Mouse (Mus musculus): Measurements from ENCODE around the gene Tenm3. TPM values are rescaled to one million over a fixed set of nuclear protein-coding genes. Genes with fewer than 3 reads are reported as not detected.

The Tenm3 gene
- polyA plus RNA-seq, 1 experiment: 0.71 TPM

DNA sequence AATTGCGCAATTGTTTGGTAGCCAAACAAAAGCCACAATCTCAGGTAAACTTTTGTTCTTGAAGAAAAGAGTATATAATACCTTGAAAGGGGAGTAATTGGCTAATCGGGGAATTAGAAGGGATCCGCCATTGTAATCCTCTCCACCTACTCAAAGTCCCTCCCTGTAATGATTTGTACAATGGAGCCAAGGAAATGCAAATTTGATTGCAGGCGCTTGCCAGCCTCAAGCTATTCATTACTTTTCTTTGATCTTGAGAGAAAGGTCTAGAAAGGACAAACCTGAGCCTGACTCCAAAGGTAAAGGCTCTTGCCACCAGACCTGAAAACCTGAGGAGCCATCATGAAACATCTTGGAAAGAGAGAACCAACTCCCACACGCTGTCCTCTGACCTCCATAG lies 91.8 kb downstream of the Tenm3 start:
- DNase-seq (ENCODE audit: low read depth, low spot score): no peak
- WGBS: 88% methylated on average over 5 of the region's 5 CpGs

DNA sequence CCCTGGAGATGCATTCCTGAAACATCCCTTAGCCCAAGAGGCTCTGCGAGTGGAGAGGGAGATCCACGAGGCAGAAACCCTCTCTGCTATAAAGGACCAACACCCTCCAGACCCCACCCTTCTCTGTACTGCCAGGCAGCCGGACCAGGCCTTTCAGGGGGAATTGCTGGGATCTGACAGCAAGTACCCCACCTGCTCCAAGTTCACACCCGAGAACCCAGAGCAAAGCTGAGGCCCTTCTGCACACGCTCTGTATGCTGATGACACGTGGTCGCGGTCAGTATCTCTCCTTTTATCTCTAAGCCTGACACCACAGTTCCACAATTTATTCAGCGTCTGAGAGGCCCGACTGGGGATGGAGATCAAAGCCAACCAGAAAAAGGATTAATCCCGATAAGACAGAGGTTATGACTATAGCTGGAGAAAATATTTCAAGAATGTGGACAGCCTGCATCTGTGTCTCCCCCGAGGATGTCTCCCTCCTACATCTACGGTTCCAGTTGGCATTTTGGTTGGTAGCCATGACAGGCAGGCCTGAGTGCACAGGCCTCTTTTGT lies 95.2 kb downstream of the Tenm3 start:
- WGBS: 60% methylated on average over 13 of the region's 13 CpGs
- DNase-seq (ENCODE audit: low read depth, low spot score): no peak

DNA sequence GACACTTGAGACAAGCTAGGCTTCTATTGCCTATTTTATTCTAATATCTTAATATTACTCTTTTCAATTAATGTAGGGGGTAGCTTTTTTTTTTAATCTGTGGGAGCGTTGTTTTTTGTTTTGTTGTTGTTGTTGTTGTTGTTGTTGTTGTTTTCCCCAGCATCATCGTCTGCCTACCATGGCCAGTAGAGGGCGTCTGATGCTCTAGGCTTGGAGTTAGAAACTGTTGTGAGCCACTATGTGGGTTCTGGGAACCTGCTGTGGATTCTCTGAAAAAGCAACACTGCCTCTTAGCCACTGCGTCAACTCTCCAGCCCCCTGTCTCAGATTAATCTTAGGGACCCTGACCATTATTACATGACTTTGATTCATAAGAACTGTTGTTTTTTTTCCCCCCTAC lies 99.8 kb downstream of the Tenm3 start:
- WGBS: 79% methylated on average over 4 of the region's 4 CpGs
- no peak for DNase-seq (ENCODE audit: low read depth, low spot score)

DNA sequence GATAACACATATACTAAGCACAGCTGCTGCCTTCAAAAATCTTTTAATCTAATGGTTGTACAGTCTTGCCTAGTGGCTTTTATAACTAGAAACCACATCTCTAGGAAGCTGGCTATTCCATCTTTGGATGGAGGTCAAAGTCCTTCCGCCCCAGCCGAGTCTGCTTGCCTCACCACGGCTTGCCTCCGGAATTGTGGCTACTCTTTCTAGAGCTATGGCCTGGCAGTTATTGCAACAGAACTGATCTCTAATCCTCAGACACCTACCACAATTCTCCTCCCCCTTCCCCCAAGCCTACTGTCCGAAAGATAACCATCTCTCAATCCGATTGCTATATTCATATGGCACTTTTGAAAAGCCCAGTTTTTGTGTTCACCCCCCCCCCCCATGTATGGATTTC lies 101.0 kb downstream of the Tenm3 start:
- 74% methylated on average over 6 of the region's 6 CpGs for WGBS
- no peak for DNase-seq (ENCODE audit: low read depth, low spot score)

DNA sequence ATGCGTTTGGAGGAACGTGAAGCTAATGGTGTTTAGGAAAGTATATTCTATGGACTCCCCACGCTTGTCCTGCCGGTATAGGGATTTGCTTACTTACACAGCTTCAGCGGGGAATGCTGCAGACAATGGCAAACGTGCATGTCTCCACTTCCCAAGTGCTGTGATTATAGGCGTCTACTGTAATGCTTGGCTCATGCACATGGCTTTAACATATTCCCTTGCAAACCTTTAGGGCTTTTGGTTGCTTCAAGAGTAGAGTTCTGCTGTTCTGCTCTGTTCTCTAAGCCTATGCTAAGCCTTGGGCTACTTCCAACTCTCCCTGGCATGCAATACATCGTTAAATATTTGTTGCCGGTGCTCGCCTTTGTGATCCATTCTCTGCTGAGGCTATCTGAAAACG lies 102.8 kb downstream of the Tenm3 start:
- no peak for DNase-seq (ENCODE audit: low read depth, low spot score)
- 53% methylated on average over 11 of the region's 11 CpGs for WGBS

DNA sequence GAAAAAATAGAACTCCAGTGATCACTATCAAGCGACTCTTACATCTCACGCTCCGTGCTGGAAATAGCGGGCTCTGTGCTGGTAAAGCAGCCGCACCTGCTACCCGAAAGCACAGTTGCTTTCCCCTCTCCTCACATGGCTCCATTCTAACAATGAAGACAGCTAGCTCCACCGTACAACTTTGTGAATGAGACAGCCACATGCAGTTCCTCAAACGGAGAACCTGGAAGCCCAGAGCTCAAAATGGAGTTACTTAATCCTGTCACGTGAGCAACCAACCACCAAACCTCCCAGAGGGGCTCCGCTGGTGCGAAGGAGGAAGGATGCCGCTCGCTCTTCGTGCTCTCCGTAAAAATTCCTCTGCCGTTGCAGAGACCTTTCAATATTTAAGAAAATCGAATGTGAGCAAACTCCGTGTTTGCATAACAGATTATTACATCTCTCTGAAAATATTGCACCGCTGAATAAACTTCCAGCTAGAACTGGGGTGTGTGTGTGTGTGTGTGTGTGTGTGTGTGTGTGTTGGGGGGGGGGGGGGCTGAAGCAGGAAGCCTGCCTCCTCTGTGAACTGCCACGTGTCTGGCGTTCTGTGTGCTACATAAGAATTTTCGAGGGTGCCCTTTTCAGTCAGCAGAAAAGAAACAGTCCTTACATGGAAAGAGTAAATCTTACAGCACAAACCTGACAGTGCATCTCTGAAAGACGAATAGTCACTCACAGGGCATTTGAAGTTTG lies 103.4 kb downstream of the Tenm3 start:
- WGBS: 41% methylated on average over 23 of the region's 23 CpGs
- DNase-seq (ENCODE audit: low read depth, low spot score): no peak

DNA sequence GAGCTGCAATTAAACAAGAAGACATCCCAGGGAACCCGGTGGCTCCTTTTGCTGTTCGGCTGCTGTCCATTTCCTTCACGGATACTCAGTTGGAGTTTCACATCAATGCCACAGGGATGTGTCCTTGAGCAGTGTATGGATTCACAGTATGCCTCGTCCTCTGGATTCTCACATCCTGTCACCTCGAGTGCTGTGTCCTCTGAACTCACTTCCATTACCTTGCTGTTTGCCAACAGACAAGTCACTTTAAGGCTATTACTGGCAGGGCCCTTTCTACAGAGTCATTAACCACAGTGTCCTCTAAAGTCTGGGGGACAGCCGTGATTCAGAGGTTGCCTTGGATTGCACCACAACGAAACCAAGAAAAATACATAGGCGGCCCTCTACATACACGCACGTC lies 110.0 kb downstream of the Tenm3 start:
- DNase-seq (ENCODE audit: low read depth, low spot score): no peak
- WGBS: 62% methylated on average over 10 of the region's 10 CpGs

DNA sequence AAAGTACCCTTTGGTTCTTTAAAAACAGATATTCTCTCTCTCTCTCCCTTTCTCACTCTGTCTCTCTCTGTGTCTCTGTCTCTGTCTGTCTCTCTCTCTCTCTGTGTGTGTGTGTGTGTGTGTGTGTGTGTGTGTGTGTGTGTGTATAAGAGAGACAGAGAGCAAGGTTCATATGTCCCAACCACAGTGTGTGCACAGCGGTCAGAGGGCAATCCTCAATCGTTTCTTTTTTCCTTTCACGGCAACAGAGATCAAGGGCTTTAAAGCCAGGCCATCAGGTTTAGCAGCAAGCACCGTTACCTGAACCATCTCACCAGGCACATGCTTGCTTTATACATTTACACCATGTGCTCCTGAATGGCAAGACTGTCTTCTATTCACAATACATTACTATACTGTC lies 110.7 kb downstream of the Tenm3 start:
- DNase-seq (ENCODE audit: low read depth, low spot score): no peak
- WGBS: 50% methylated on average over 4 of the region's 4 CpGs

DNA sequence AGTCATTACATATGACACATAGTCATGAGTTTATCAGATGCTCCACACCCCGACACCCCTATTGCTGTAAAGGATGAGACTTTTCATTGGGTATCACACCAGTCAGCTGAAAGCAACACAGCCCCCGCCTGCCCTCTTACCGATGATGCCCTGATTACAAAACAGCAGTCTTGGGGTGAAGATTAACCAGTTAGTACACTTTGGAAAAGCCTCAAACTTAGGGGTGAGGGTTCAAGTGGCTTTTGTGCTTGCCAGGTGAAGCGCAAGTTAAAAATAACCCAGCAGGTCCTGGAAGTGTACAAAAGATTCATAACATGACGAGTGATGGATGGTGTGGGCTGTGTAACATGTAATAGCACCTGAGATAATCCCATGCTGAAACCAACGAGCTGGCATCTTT lies 113.0 kb downstream of the Tenm3 start:
- 43% methylated on average over 6 of the region's 6 CpGs for WGBS
- DNase-seq (ENCODE audit: low read depth, low spot score): no peak

DNA sequence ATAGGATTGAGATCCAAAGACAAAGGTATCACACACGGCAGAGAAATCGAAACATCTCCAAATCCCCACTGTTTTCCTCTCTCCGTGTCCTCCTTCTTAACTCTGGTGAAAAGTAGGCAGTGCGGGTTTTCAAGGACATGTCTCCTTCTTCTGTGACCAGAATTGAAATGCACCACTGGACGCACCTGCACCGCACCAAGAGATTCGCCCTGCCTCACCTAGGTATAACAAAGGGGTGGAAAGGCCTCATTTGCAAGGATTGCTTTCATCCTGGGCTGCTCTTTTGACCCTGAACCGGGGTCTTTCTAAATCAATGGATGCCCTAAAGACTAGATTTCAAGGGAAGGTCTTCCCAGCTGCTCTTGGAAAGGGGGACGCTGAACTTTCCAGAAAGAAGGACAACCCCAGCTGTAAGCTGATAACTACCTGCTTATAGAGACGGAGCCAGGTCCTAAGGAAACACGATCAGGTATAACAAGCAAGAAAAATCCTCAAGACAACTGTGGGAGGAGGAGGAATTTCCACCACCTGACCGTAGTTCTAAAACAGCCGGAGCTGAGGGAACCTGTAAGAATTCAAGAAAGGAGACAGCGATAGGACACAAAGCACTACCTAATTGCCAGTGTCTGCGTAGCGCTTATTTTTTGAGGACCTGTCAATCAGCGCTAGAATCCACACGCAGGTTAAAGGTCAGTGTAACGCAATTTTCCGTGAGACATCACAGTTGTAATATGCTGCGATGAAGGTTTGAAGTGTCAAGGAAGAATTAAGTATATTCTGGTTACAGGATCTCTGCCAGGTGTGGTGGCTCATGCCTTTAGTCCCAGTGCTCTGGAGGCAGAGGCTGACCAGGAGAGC lies 114.7 kb downstream of the Tenm3 start:
- no peak for DNase-seq (ENCODE audit: low read depth, low spot score)
- WGBS: 88% methylated on average over 21 of the region's 21 CpGs

DNA sequence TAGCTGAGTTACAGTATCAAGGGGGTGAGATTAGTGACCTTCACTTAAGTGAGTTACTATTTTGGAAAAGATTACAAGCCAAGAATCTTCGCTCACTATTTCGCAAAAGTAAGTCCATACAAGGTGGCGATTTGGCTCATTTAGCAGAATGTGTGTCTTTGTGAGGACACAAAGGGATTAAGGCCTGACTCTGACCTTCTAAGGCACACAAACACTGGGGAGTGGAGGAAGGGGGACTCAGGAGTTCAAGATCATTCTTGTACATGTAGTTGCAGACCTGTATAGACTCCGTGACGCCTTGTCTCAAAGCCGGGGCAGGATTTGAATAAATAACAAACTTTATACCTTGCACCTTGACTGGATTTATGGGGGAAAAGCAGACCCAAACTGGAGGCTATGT lies 115.7 kb downstream of the Tenm3 start:
- DNase-seq (ENCODE audit: low read depth, low spot score): no peak
- WGBS: 94% methylated on average over 6 of the region's 6 CpGs

DNA sequence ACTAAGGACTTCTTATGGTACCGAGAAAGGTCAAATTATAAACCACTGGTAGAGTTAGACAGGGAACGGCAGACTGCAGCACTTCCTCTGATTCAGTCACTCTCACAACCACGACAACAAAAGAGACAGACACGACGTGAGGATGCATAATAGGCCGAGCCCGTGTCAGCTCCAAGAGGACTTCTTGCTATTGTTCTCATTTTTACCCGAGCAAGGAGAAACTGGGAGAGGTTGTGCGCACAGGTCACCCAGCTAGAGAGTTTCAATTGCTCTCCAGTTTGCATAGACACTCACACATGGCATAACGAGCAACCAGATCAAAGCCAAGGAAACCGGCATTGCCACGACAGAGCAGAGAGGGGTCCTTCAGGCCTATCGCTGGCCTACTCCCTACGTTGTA lies 121.0 kb downstream of the Tenm3 start:
- no peak for DNase-seq (ENCODE audit: low read depth, low spot score)
- 66% methylated on average over 14 of the region's 14 CpGs for WGBS

DNA sequence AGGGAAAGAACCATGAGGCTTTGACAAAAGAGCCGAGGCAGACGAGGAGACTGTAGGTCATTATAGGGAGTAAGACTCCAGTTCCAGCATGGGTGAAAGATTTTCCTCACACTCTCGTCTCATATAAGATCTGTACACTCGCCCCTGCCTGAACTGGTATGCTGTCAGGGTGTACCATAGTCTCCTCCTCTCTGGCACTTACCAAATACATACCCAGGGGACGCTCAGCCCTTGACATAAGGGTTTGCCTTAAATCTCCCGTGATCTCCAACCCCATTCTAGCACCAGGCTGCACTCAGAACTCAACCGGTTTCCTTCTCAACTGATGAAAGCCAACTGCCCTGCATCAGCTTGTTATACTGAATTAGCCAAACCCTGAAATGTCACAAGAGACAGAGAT lies 121.4 kb downstream of the Tenm3 start:
- WGBS: 84% methylated on average over 7 of the region's 7 CpGs
- DNase-seq (ENCODE audit: low read depth, low spot score): no peak

DNA sequence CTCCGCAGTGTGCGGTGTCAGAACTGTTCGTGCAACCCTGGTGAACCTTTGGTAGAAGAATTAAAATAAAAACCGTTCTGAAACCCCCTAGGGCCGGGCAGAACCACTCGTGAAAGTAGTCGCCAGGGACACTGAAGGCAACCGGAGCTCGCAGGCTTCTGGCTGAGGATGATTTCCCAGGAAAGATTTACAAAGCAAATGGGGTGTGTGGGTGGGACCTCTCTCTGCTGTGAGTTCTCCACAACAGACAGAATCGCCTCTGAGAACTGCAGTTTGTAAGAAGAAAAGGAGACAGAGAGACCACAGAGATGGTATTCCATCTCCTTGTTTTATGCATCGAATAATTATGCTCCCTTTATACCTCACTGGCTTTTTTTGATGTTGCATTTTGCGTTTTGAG lies 122.4 kb downstream of the Tenm3 start:
- DNase-seq (ENCODE audit: low read depth, low spot score): no peak
- WGBS: 89% methylated on average over 12 of the region's 12 CpGs

DNA sequence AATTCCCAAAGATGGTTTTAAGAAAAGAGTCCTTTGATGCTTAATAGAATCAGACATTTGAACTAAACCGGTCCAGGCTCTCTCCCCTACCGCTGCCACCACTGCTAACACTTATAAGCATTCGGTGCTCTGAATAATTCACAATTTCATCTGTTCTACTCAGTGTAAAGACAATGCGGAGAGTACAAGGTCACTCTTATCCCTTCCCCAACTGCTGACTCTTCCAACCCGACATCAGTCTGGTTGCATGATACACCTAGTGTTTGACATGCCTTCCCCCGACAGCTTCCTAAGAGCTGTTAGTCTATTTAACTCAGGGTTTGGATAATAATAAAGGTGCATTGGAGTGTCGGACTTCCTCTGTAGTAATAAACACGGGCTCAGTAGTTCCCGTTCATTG lies 128.1 kb downstream of the Tenm3 start:
- 80% methylated on average over 9 of the region's 9 CpGs for WGBS
- no peak for DNase-seq (ENCODE audit: low read depth, low spot score)

DNA sequence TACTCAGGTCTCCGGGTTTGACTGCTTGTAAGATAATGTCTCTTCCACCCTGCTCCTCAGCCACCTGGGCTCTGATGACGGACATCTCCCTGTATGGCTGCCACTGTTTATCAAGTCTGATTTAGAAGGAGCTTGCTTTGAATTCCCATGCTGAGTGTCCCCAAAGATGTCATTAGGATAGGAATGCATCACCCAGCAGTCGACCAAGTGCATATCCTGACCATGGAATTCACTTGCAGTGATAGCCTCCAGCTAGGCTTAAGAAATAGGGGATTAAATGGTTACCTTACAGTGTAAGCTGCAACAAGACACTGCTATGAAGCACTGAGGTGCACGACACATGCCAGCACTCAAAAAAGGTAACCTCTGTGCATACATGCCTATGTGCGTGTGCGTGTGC lies 137.1 kb downstream of the Tenm3 start:
- 89% methylated on average over 6 of the region's 6 CpGs for WGBS

DNA sequence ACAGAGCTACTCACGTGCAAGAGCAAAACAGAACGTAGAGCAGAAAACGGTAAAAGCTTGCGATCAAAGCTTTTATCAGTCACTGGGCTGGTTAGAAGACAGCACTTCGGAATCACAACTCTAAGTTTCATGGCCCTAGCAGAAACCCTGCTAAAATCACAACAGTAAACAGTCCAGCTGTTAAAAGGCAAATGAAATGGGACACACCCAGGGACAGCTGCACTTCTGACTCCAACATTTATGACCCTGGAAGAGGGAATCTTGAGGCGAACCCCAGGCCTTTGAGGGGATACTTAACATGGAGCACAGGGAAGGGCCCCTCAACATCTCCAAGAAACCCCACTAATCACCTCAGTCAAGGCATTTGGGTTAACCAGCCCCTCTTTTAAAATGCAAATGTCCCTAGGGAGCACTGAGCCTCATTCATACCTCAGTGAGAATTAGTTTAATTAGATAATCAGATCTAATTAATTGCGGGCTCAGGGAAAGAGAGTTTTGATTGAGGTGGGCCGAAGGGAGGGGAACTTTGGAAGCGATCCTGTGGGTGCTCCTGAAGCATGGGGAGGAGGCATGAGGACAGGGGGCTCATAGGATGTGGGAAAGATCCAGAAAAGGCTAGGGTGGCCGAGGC lies 138.8 kb downstream of the Tenm3 start:
- WGBS: 70% methylated on average over 10 of the region's 10 CpGs
- no peak for DNase-seq (ENCODE audit: low read depth, low spot score)

More for the DNA sequence above, 137.1 kb downstream of the Tenm3 start:
- DNase-seq (ENCODE audit: low read depth, low spot score): no peak

DNA sequence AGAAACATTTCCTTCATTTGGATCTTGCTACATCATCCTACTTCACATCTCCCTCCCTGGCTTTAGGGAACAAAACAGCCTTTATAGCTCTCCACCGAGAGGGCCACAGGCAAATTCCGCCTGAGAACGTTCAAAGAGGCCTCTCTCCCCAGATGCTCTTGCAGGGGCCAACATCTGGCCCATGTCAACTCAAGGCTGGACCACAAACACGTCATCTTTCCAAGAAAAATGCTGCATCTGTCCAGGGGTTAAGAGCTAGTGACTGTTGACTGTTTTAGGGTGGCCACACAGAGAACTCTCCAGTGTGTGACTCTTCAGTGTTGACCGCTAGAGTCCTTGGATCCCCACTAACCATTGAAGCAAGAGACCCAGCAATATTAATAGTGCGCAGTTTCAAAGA lies 139.3 kb downstream of the Tenm3 start:
- 64% methylated on average over 6 of the region's 6 CpGs for WGBS
- no peak for DNase-seq (ENCODE audit: low read depth, low spot score)

DNA sequence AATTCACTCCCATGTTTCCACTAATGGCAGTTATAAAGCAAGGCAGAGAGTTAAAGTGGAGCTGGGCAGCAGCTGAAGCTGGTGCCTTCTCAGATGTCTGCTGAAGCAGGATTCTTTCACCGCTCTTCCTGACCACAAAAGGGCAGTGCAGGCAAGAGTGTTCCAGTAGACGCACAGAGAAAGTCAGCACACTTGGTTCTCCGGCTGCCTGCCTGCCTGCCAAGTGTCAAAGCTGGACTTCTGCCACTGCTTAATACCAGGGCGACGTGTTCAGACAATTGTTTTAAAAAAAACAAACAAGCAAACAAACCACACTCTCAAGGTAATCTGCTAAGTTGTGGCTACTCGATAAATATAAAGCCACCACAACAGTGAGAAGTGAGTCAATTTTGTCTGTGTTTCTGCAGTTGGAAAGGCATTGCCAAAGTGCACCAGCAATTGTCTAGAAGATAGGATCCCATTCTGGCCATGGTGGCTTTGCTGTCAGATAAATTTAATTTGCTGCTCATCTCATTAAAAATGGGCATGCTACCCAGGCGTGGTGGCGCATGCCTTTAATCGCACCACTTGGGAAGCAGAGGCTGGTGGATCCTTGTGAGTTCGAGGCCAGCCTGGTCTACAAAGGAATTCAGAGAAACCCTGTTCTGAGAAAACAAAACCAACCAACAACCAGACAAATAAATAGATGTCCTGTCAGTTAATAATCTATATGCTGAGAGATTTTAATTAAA lies 152.9 kb downstream of the Tenm3 start:
- WGBS: 75% methylated on average over 10 of the region's 10 CpGs
- no peak for DNase-seq (ENCODE audit: low read depth, low spot score)

DNA sequence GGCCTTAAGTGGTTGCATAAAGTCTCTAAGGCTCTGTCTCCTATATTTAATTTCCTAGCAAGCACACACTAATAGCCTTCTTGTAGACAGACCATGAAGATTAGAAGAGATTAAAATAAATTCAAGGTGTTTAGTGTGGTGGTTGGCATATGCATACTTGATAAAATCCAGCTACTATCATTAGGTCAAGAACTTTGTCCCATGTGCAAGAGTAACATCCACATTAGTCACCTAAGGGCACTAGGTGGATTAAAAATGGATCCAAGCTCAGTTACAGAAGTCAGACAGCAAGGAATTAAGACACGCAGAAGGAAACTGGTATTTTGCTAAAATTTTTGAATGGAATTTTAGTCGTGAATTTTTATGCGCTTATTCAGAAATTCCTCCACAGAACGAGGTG lies 155.0 kb downstream of the Tenm3 start:
- 52% methylated on average over 4 of the region's 4 CpGs for WGBS
- DNase-seq (ENCODE audit: low read depth, low spot score): no peak
